Mouse (Mus musculus) myocyte (in vitro differentiated cells): ENCODE measurements around the gene Lpcat1.

Experiments
- E2F4 ChIP-seq: IDR thresholded peaks from one replicate; pipeline ENCODE4 v1.6.1; 2011; ENCODE audit warnings: mild to moderate bottlenecking, control low read depth, moderate library complexity; ENCODE audit not compliant: insufficient read depth
- POLR2A ChIP-seq: IDR thresholded peaks from one replicate; pipeline ENCODE4 v1.6.1; 2011; ENCODE audit warnings: low read depth, mild to moderate bottlenecking, control low read depth, moderate library complexity; ENCODE audit not compliant: insufficient read length

DNA sequence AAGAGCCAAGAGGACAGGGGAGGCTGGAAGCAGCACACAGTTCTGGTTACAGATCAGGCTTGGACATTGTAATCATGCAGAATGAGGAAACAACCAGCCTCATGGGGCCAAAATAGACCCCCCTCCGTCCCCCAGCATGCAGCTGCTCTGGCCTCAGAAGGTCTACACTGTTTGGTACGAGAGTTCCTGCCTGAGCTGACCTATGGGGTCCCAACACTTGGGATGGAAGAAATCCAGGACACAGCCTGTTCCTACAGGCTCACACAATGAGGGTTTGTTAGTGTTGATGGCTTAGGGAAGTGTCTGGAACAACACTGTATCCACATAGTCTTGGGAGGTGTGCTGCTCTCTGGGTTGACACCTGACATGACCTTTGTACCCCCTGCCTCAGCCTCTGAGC lies 18.8 kb upstream of the Lpcat1 start:
- TF ChIP-seq POLR2A (no peak), E2F4 (no peak)
